Mouse (Mus musculus) spleen, postnatal 4 days (tissue): ENCODE measurements around the gene Eif4e2.
A peak's percentile ranks its signal among the peaks of the same experiment; 100 is the strongest.

Experiments used
- DNase-seq, 2 experiments: peaks; one replicate each; pipeline ENCODE4 v3.0.0; 2022; ENCODE audit warnings: low spot score in 2 of 2

The Eif4e2 gene

DNA sequence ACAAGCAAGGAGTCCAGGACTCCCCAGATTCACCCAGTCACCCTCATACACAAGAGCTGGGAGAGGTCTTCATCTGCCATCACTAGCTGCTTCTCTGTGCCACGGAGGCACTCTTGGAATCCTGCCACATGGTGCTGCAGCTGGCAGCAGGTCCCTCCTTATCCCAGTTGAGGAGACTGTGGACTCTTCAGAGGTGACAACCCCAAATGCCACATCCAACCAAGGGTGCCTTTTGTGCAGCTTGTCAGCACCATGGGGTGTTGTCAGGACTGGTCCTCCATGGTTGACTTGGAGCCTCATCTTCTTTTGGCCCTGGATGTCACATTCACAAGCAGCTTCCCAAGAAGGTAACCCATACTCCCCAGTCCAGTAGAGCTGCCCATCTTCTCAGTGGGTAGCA, 11.9 kb upstream of the Eif4e2 start:
- DNase-seq, result no peak

DNA sequence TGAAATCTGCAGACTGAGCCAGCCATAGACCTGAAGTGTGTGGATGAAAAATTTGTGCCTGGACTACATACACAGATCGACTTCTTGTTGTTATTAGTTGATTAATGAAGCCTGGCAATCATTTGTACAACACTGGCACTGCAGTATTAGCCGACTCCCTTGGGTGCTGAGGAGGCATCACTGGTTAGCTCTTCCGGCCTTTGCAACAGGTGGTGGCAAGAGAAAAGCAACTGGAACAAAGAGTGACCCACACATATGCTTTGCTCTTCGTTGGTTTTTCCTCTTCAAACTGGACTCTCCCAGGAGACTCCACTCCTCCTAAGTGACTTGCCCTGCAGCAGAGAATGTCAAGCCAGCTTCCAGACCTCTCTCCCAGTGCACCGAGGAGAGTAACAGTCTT, 9.9 kb upstream of the Eif4e2 start:
- no peak for DNase-seq

DNA sequence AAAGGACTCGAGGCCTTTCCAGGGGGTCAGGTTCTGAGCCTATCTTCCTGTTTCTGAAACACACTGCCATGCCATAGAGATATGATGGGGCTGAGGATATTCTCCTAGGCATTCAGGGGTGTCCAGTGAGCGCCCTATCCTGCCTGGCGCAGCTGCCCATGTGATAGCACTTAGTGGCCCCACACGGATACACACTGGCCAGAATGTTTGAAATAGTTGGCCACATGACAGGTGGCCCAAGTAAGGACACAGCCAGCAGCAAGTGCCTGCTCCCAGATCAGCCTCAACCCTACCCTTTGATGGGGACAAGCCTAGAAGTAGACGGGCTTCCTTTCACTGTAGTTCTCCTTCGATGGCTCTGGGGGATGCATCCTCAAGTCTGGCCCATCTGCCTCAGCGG, 9.2 kb upstream of the Eif4e2 start, which contains the start of gene Chrng:
Gene Chrng (plus strand): TSS at position 193 of the 400 bp plus-strand sequence.
- no peak for DNase-seq

DNA sequence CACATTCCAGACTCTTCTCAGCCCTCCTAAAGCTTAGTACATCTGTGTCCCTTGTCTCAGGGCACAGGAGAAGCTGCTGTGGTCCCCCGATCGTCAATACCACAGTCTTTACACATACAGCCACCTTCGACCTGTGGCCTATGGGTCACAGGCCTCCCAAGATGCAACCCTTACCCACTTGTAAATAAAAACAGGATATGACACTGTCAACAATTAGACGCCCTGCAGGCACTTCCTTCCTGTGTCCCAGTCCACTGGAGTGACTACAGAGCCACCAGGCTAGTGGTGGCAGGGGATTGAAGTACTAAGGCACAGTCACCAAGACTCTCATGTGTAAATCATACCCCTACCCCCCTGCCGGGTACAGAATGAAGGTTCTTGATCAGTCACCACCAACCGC, 8.7 kb upstream of the Eif4e2 start:
- no peak for DNase-seq

DNA sequence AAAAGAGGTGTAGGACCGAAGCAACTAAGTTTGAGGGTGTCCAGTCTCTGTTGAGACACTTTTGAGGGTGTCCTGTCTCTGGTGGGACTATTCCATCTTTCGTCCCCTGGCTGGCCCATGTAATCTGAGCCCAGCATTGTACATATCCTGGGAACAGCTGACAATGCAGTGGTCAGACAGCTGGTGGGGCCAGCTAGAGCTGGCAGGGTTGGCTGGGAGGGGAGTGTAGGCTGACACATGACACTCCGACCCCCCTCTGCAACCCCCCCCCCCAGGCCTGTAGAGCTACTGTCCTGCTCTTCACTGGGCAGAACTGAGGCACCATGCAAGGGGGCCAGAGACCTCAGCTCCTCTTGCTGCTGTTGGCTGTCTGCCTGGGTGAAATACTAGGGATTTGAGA, 8.2 kb upstream of the Eif4e2 start:
- DNase-seq, result no peak

DNA sequence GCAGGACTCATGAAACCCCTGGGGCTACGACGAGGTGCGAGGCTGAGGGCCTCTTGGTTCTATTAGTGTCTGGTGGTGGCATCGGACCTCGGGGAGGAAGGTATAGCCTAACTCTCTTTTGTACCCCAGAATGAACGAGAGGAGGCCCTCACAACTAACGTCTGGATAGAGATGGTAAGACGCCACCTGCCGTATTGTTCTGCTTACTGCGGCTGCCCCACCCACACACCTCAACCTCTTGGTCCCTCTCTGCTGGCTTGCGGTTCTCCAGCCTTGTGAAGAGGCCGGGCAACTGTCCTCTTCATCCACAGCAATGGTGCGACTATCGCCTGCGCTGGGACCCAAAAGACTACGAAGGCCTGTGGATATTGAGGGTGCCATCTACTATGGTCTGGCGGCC, 7.4 kb upstream of the Eif4e2 start:
- DNase-seq, result no peak

DNA sequence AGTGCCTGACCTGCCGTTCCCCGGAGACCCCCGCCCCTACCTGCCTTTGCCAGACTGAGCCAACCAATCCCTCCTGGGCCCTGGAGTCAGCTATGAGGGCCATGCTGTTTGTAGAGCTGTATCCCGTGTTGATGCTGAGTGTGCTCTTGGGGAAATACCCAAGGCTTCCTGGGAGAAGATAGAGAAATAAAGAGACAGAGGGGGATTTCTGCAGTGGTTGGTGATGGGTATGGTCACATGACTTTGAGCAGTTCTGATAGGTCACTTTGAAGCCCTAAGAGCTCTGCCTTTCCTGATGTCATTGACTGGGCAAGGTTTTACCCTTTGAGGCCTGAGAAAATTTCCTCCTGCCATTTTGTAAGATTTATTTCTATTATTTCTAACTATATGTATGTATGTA, 2.3 kb upstream of the Eif4e2 start:
- no peak for DNase-seq

DNA sequence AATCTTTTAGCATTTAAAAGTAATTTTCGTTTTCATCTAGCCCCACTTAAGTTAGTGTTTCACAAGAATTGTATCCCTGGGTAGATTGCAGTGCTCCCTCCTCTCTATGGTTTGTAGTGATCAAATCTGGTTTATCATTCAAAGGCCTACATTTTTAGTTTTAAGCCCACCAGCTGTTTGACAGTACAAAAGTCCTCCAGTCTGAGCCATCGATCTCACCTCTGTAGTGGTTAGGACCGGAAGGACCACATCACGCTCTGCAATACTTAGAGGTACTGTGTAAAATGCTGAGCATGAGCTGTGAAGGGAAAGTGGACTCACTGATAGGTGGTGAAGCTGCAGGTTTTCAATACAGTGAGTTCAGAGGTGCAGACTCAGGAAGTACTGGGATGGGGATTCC, 1.0 kb downstream of the Eif4e2 start:
- no peak for DNase-seq

DNA sequence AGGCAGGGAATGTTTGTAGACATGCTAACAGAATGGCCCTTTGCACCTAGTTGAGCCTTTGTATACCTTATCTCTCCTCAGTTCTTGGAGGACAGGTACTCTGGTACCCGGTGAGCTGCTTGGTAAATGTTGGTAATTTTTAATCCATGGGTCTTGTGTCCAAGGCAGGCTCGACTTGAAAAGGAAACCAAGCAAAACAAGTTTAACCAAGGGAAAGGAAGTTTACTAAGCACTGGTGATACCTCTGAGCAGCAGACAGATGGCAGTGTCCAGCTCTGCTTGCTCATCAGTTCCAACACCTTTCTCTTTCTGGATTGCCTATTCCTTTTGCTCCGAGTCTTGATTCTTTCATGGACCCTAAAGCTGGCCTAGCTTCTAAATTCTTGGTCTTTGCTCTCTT, 4.2 kb downstream of the Eif4e2 start:
- DNase-seq, result no peak

DNA sequence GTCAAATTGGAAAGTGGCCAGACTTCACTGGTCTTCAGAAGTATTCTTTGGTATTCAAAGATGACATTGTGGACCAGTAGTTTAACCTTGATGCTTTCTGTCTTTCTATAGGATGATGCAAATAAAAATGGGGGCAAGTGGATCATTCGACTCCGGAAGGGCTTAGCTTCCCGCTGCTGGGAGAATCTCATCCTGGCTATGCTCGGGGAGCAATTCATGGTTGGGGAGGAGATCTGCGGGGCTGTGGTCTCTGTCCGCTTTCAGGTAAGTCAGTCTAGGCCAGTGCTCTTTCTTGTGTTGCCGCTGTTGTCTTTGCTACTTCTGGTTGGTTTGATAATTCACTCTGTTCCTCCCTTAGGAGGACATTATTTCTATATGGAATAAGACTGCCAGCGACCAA, 12.0 kb downstream of the Eif4e2 start:
- no peak for DNase-seq

DNA sequence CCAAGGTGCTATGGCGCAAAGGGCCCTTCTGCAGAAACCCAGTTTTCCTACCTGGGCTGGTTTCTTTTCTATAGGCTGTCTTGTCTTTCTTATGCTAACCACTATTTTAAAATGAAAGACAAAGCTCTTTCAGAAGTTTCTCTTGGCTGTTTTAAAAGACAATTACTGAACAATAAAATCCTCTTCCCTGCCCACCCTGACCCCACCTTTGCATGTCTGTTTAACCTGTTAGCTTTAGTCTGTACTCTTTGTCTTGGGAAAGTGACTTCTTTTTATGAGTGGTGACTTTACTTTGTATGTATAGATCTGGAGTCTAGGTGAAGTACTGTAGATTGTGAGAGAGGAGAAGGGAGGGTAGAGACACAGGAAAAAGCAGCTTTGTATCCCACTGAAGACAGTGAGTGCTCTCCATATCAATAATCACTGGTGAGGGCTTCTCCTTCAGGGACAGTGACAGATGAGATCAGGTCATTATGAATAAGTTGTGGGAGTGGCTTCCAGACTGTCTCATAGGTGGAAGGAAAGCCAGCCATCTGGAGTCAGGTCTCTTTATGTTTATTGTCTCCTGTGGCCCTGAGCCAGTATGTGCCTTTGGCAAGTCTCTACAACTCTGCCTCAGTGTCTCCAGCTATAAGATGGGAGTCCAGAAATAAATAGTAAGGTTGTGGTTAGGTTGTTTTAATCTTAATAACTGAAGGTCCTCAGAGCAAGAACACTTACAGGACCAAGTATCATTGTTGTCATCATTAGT, 12.9 kb downstream of the Eif4e2 start:
- no peak for DNase-seq

DNA sequence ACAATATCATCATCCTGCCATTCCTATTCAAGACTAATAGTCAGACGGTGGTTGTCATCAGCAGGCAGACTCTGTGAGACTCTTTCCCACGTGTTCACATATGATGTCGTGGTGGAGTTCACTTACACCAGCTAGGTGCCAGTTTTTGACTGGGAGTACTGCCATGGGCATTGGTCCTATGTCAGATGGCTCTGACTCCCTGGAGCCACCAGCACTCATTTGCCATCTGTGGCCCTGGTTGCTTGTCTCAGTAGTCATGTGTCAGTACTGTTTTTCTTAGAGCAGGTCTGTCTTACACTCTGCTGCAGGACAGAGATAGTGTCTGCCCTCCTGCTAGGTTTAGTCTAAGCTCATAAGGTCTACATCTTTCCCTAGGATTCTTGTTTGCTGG, 13.4 kb downstream of the Eif4e2 start:
- no peak for DNase-seq

DNA sequence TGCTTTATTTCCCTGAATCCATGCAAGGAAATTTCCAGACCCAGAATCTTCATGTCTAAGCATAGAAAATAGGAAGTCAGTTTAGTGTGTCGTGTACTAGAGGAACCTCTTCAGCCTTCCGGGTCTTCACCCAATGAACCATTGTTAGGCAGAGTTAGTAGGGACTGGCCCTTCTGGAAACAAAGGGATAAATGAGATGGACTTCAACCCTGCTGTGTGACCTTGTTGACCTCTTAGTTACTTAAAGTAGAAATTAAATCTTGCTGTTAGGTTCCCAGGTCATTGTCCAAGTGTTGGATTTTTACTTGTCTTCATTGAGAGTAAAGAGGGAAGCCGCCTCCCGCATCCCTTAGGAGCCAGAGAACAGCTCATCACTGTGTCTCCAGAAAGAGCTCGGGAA, 16.9 kb downstream of the Eif4e2 start:
- no peak for DNase-seq

DNA sequence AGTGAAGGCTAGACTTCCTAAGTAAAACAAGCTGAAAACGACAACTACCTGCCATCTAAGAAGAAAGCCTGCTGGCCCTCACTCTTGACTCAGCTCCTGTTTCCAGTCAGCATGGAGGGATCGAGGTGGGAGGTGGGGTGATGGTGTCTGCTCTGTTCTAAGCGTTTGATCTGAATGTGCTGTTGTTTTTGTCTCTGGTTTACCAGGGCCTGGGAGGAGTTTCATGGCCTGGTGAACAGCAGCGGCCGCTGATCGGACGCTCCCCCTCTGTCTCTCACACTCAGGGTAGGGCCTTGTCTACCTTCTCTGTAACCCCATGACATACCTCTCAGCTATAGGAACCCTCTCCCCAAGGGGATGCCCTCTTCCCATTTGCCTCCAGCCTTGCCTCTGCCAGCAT, 18.5 kb downstream of the Eif4e2 start:
- no peak for DNase-seq

DNA sequence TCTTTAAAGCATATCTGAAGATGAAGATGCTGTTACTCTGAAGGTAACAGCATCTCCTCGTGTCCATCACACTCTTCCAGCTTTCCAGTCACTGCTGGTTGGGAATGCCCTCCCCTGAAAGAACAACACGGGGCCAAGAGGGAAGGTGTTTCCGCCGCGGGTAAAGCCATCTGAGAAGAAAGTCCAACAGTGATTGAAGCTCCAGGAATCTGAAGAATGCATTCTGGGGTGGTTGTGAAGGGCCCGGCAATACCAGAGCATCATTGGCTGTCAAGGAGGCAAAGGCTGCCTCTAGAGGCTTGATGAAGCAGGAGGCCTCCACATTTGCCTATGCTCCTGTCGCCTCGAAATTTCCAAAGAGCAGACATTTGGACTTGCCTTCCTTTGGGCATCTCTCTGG, 25.3 kb downstream of the Eif4e2 start:
- DNase-seq, result no peak

DNA sequence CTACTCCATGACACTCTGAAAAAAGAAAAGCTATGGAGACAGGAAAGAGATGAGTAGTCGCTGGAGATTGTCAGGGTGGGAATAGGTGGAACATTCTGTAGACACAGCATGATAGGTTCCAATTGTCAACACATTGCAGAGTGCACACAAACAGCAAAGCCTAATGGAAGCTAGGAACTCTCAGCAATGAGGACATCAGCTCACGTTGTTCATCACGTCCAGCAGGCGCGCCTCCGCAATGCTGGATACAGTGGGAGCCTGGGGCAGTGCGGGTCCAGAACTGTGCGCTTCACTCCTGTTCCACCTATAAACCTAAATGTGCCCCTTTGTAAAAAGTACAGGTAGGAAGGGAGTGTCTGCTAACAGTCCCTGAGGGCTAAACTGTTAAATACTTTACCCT, 29.3 kb downstream of the Eif4e2 start:
- DNase-seq, result no peak

DNA sequence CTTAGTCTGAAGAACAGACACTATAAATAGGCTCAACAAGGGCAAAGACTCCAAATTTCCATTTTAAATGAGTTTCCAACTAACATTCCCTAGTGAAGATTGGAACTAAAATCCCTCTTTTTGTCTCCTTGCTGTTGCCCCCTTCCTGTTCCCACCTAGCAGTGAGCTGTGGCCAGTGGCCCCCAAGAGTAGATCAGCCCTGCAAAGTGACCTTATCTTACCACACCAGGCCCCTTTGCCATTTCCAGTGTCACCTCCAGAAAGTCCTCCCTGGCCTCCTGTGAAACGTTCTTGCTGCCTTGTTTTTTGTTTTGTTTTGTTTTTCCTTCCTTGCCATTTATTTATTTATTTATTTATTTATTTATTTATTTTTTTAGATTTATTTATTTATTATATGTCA, 31.7 kb downstream of the Eif4e2 start:
- DNase-seq, result no peak

DNA sequence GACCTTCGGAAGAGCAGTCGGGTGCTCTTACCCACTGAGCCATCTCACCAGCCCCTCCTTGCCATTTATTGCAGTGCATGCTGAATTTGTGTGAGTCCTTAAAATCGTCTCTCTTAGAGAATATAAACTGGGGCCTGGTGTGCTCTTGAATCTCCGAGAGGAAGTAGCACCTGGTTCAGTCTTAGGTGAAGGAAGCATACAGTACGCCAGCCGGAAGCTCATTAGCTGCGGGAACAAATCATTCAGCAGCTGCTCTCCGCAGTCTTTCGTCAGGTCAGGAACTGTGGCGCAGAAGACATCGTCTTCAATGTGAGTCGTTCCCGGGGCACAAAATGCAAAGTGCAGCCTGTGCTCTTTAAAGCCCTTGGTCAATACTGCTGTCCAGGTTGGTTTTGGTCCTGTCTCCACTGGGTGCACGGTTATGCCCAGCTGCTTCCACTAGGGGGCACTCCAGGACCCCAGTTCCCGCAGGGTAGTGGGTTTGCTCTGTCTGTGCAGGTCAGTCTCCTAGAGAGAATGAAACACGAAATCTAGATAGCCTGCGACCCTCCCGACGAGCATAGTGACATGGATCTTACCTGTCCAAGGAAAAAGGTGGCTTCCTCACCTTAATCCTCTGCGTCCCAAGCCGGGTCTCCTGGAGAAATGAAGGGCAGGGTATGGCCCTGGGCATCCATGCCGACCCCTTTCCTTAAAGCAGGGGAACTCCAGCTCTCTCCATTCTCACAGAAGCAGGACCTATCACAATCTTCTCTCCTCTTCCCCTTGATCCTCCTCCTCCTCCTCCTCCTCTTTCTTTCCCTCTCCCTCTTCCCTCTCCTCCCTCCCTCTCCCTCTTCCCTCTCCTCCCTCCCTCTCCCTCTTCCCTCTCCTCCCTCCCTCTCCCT, 32.5 kb downstream of the Eif4e2 start:
- peak; percentile 69 to 91 for DNase-seq

DNA sequence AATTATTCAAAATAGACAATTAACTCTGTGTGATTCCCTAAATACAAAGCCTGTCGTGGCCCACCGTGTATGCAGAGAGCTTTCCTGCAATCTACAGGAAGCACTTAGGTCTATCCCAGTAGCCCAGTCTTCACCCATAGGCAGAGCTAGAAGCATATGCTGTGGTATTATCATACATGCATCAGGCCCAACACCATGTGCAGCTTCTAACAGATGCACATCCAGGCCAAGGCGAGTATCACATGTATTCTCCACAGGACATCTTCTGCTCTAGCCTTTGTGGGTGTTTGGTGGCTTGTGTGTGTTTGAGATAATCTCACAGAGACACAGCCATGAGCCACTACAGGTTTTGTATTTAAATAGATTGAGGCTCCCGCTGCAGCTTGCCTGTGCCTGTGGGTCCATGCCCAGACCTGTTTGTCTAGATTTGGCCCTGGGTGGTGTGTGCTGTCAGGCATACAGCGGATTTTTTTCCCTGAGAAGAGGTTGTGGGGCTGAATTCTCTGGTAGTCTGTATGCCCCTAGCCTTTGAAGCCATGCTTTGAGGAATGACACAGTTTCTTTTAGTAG, 38.4 kb downstream of the Eif4e2 start:
- no peak for DNase-seq

DNA sequence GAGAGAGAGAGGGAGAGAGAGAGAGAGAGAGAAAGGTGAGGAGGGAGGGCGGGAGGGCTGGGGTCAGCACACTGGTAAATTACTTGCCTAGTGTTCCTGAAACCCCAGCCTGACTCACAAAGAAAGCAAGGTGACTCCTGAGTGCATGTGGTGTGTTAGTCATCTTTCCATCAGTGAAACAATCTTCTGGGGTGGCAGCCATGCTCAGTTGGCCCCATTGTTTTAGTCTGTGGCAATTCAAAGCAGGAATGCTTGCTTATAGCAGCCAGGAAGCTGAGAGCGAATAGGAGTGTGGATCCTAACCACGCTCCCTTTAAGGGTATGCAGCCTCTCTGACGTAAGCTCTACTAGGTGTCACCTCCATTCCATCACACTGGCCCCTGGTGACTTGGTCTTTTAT, 41.5 kb downstream of the Eif4e2 start:
- no peak for DNase-seq

DNA sequence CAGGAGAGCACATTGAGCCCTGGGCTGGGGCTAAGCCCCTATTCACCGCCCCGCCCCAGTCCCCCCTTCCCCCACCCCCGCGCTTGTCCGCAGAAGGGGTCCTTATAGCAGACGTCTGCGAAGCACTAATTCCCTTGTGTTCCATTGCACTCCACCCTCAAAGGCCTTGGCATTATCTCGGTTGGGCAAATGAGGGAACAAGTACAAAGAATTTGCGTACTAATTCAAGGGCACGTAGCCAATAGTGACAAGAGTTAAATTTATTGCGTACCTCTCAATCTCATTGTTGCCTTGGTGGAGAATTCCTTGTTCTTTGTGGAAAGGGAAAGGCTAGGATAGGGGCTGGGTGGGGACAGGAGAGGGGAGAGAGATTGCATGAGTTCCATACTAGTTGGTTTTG, 44.0 kb downstream of the Eif4e2 start:
- DNase-seq, result no peak

DNA sequence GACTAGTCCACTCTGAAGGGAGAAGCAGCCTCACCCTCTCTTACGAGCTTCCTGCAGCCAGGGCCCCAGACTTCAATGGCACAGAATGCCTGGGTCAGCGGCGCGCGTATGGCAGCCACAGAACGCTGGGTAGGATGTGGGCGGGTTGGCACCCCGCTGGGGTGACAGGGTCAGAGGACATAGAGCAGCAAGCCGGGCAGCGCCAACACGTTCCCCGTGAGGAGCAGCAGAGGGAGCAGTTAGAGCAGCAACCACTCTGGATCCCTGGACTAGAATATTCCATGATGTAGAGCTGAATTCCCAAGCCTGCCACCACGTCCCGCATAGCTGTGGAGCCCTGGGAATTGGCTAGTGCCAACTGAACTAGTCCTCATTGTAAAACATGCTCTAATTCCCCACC, 44.8 kb downstream of the Eif4e2 start:
- peak in 1 of 2 experiments; percentile 56 for DNase-seq

DNA sequence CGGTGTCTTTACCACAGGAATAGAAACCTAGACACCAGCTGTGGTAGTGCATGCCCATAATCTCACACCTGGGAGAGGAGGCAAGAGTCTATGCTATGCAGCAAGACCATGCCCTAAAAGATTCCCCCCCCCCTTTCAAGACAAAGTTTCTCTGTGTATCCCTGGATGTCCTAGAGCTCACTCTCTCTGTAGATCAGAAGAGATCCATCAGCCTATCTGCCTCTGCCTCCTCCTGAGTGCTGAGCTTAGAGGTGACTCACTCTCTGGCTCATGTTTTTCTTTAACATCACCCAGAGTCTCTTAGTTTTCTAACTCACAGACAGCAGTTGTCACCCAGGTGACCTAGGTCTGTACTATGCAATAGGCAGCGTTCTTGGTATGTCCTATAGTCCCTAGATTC, 45.6 kb downstream of the Eif4e2 start:
- no peak for DNase-seq
